Mouse (Mus musculus): ENCODE data around the gene Ccdc103. TPM values are rescaled to one million over a fixed set of nuclear protein-coding genes. Genes with fewer than 3 reads are reported as not detected.
A peak's percentile ranks its signal among the peaks of the same experiment; 100 is the strongest.

Ccdc103 gene
- 0.71 and 0.88 TPM in 2 replicates for polyA plus RNA-seq (2015; fragmentation: Nextera tagmentation; extraction: Ambion mirVana)

DNA sequence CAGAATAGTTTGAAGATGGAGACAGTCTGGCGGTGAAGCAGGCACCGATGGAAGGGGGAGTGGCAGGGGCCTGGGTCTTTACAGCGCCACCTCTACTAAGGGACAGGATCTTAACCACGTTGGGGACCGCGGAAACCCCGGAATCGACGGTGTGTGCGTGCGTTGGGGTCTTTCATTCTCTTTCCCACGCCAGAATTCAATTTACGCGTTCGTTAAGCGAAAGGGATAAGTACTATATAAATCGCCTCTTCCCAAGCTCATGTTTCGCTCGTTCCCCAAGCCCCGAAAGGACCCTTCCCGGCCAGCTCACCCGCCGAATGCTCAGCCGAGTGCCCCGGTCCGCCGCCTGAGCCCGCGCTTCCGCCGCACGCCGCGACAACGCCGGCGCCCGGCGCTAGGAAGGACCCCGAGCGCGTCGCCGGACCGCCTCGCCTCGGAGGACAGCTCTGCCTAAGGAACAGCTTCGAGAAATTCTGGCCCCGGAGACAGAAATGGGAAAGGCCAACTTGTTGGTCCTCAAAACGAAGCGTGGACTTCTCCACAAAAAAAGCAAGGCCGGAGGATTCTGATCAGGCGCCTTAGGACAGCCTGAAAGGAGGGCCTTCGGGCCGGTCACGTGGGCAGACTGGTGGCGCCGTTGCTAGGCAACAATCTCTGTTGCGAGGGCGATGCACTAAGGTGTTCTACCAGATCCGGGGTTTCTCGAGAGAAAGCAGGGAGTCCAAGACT is at the start of gene Ccdc103, which contains the start of gene Eftud2:
Ccdc103 (plus strand) TSS at position 620 of the 729 bp plus-strand sequence.
Eftud2 (minus strand) TSS at position 401 of the 729 bp plus-strand sequence.
- Histone ChIP-seq H3K4me3 (peak within 1 kb of the TSS; percentile 93), H3K27me3 (replicated peaks) (peaks cover 17% of the 10 kb centered on the region; the same call in 1 of the 2 replicates), H3K9ac (peak within 1 kb of the TSS; percentile 96), H3K9me3 (no peaks in the 10 kb centered on the region), H3K4me2 (peak within 1 kb of the TSS; percentile 93), H3K4me1 (peaks cover 37% of the 10 kb centered on the region), H3K27ac (replicated peaks) (peak within 1 kb of the TSS; percentile 82), H3K36me3 (peaks cover 21% of the 10 kb centered on the region)
- under 1% methylated on average over 62 of the region's 62 CpGs for WGBS
- peak; percentile 81 for ATAC-seq (ENCODE audit: extremely low read depth, insufficient number of reproducible peaks, low FRiP score, low TSS enrichment)

DNA sequence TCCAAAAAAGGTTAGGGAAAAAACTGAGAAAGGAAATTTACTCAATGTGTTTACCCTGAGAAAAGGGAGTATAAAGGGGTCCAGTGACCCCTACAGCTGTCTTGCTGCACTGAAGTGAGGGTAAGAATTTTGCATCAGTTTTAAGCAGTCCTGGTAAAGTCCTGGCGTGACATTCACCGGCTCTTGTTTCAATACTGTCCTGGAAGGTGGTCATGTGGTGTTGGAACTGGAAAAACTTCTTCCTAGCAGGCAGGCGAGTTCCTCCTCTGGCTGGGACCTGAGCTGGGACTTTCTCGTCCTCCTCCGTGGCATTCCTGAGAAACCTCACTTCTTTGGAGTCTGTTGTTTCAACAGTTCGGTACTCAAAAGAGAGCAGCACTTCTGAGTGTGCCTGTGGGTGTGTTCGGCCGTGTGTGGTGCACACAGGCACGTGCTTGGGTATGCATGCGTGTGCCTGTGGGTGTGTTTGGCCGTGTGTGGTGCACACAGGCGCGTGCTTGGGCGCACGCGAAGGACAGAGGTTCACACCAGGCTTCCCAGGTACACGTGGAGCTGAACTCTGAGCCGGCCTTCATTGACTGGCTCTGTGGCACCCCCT is 48.2 kb upstream of the Ccdc103 start:
- WGBS, result 64% methylated on average over 18 of the region's 18 CpGs
- H3K36me3 ChIP-seq, result peaks cover 15% of the 10 kb centered on the region
- H3K27ac ChIP-seq (replicated peaks), result no peak overlapping the region
- H3K9me3 ChIP-seq, result no peaks in the 10 kb centered on the region
- H3K27me3 ChIP-seq (replicated peaks), result no peaks in the 10 kb centered on the region
- H3K9ac ChIP-seq, result no peak overlapping the region
- peaks cover 9% of the 10 kb centered on the region; the same call in 1 of the 2 replicates for H3K4me1 ChIP-seq
- H3K4me2 ChIP-seq, result no peak overlapping the region
- ATAC-seq (ENCODE audit: extremely low read depth, insufficient number of reproducible peaks, low FRiP score, low TSS enrichment), result no peak
- H3K4me3 ChIP-seq, result no peak overlapping the region

DNA sequence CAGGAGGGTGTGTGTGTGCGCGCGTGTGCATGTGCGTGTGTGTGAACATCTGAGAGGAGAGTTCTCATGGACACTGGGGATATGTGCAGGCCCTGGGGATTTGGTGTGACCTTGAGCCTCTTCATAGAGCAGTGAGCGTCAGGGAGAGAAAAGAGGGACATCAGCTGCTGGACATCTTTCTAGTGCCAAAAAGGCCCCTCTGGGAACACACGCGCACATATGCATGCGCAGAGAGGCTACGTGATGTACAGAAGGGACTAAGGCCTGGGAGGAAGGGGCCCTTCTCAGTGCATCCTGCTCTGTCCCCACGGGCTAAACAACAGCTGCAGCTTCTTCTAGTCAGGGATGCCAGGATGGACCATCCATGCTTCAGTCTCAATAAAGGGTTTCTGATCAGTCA is 46.8 kb upstream of the Ccdc103 start:
- peaks cover 8% of the 10 kb centered on the region; the same call in 1 of the 2 replicates for H3K4me1 ChIP-seq
- no peaks in the 10 kb centered on the region for H3K27me3 ChIP-seq (replicated peaks)
- H3K4me3 ChIP-seq, result no peak overlapping the region
- peaks cover 29% of the 10 kb centered on the region for H3K36me3 ChIP-seq
- WGBS, result 90% methylated on average over 10 of the region's 10 CpGs
- H3K4me2 ChIP-seq, result no peak overlapping the region
- no peaks in the 10 kb centered on the region for H3K9me3 ChIP-seq
- H3K27ac ChIP-seq (replicated peaks), result no peak overlapping the region
- no peak for ATAC-seq (ENCODE audit: extremely low read depth, insufficient number of reproducible peaks, low FRiP score, low TSS enrichment)
- no peak overlapping the region for H3K9ac ChIP-seq

DNA sequence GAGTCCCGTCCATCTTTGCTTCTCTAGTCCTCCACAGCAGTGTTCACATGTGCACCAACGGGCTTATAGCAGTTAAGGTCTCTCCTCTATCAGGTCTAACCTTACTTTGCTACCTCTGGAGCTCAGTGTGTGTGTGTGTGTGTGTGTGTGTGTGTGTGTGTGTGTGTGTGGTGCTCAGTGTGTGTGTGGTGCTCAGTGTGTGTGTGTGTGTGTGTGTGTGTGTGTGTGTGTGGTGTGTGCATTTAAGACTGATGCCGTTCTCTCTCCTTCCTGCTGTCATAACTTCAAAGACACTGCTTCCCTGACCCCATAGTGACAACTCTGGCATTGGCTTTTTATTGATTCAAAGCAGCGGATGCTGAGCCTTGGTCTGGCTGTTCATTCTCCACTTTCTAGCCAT is 45.5 kb upstream of the Ccdc103 start, which contains the start of gene Higd1b:
Higd1b (plus strand) TSS at position 301 of the 400 bp plus-strand sequence.
- Histone ChIP-seq H3K27me3 (replicated peaks) (no peaks in the 10 kb centered on the region), H3K4me2 (no peak within 1 kb of the TSS), H3K27ac (replicated peaks) (no peak within 1 kb of the TSS), H3K4me3 (no peak within 1 kb of the TSS), H3K36me3 (peaks cover 43% of the 10 kb centered on the region), H3K9ac (no peak within 1 kb of the TSS), H3K9me3 (no peaks in the 10 kb centered on the region), H3K4me1 (peaks cover 8% of the 10 kb centered on the region; the same call in 1 of the 2 replicates)
- no peak for ATAC-seq (ENCODE audit: extremely low read depth, insufficient number of reproducible peaks, low FRiP score, low TSS enrichment)
- WGBS, result 84% methylated on average over 4 of the region's 4 CpGs

DNA sequence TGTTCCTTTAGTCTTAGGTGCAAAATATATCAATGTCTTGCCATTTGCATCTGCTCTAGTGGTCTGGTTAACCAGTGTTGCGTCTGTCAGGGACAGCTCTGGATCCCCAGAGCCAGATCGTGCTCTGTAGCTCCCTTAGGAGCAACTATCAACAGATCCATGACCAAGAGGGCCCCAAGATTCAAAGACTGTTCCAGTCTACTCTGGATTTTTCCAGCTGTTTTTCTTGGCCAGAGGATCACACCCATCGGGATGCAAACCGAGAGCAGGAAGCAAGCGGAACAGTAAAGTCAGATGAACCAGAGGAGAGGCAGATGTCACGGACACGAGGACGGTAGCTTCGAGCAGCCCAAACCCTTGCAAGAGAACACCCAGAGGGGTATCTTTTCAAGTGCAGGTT is 44.9 kb upstream of the Ccdc103 start:
- H3K27ac ChIP-seq (replicated peaks), result no peak overlapping the region
- no peaks in the 10 kb centered on the region for H3K9me3 ChIP-seq
- peaks cover 4% of the 10 kb centered on the region; the same call in 1 of the 2 replicates for H3K4me1 ChIP-seq
- H3K9ac ChIP-seq, result no peak overlapping the region
- H3K27me3 ChIP-seq (replicated peaks), result no peaks in the 10 kb centered on the region
- H3K4me2 ChIP-seq, result no peak overlapping the region
- ATAC-seq (ENCODE audit: extremely low read depth, insufficient number of reproducible peaks, low FRiP score, low TSS enrichment), result no peak
- H3K4me3 ChIP-seq, result no peak overlapping the region
- 78% methylated on average over 9 of the region's 9 CpGs for WGBS
- H3K36me3 ChIP-seq, result peaks cover 49% of the 10 kb centered on the region

DNA sequence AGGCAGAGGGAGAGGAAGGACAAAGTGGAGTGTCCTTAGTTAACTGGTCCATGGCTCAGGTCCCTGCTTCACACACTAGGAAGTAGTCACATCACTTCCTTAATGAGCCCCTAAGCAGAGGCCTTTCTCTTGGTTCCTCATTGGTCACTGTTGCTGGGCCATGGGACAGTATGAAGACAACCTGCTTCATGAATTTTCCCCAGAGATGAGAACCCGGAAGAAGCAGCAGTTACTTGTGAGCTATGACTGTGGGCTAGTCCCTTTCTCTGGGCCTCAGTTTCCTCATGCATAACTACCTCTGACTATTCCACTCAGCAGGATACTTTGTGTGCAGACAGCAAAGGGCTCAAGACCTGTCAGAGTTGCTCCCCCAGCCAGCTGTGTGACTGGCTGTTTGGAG is 43.6 kb upstream of the Ccdc103 start:
- WGBS, result 90% methylated on average over 1 of the region's 1 CpGs
- H3K27ac ChIP-seq (replicated peaks), result no peak overlapping the region
- H3K9ac ChIP-seq, result no peak overlapping the region

DNA sequence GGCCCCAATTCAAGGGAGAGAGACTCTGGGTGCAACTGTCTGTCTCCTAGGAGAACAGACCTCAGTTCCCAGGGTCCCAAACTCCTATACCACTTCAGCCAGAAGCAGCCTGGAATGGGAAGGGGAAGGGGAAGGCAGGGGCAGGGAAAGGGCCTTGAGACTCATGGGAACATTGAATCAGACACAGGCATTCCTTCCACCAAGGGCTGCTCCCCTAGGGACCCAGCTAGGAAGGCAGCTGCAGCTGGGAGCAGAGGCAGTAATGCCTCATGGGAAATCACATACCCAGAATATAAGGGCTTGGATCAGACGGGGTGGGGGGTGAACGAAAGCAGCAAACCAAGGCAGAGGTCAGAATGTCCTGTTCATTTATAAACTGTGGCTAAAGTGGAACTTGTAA is 42.9 kb upstream of the Ccdc103 start:
- Histone ChIP-seq H3K27ac (replicated peaks) (no peak overlapping the region), H3K36me3 (peaks cover 69% of the 10 kb centered on the region)
- no peak for ATAC-seq (ENCODE audit: extremely low read depth, insufficient number of reproducible peaks, low FRiP score, low TSS enrichment)

More for the DNA sequence above, 43.6 kb upstream of the Ccdc103 start:
- H3K4me3 ChIP-seq, result no peak overlapping the region
- peaks cover 61% of the 10 kb centered on the region for H3K36me3 ChIP-seq
- H3K4me2 ChIP-seq, result no peak overlapping the region
- H3K9me3 ChIP-seq, result no peaks in the 10 kb centered on the region
- ATAC-seq (ENCODE audit: extremely low read depth, insufficient number of reproducible peaks, low FRiP score, low TSS enrichment), result no peak
- H3K4me1 ChIP-seq, result no peaks in the 10 kb centered on the region
- no peaks in the 10 kb centered on the region for H3K27me3 ChIP-seq (replicated peaks)

DNA sequence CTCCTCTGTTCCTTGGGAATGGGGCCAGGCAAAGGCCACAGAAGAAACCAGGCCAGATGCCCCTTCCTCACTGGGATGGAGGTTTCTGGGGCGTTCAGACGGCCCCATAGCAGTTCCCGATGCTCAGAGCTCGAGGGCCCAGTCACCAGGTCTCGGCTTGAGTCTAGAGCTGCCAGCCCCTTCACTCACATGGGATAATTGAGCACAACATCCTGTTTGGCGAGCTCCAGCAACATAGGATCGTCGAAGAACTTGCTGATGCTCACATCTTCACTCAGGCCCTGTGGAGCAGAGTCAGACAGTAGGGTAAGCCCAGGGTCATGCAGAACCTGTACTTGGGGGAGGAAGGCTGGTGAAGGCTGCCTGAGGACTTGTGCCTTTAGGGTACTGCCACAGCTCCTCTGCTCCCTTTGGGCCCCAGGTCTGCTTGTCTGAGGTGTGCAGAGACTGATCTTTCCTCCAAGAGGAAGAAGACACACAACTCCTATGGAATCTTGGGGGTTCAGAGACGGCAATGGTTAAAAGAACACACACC is 42.3 kb upstream of the Ccdc103 start:
- peaks cover 74% of the 10 kb centered on the region for H3K36me3 ChIP-seq
- H3K9ac ChIP-seq, result no peak overlapping the region
- no peaks in the 10 kb centered on the region for H3K27me3 ChIP-seq (replicated peaks)
- no peak overlapping the region for H3K27ac ChIP-seq (replicated peaks)
- 86% methylated on average over 9 of the region's 9 CpGs for WGBS
- H3K4me2 ChIP-seq, result no peak overlapping the region
- ATAC-seq (ENCODE audit: extremely low read depth, insufficient number of reproducible peaks, low FRiP score, low TSS enrichment), result no peak
- no peak overlapping the region for H3K4me3 ChIP-seq
- H3K4me1 ChIP-seq, result no peaks in the 10 kb centered on the region
- H3K9me3 ChIP-seq, result no peaks in the 10 kb centered on the region

More for the DNA sequence above, 42.9 kb upstream of the Ccdc103 start:
- H3K4me2 ChIP-seq, result no peak overlapping the region
- no peaks in the 10 kb centered on the region for H3K9me3 ChIP-seq
- H3K4me1 ChIP-seq, result no peaks in the 10 kb centered on the region
- H3K4me3 ChIP-seq, result no peak overlapping the region
- H3K9ac ChIP-seq, result no peak overlapping the region
- 79% methylated on average over 2 of the region's 2 CpGs for WGBS
- no peaks in the 10 kb centered on the region for H3K27me3 ChIP-seq (replicated peaks)

DNA sequence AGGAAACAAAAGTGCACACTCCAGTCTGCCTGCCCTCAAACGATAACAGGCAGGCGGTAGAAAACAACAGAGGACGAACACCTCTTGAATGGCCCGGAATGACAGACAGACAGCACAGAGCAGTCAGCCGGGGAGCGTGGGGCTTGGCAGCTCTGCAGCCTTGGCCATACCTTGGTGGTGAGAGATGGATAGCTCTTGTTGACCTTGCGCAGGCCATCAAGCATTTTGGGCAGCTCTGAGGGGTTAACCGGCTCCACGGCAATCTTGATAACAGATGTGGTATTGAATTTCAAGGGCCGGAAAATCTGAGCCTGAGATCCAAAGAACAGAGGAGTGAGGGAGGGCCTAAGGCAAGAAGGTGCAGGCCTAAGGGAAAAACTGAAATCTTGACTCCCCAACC is 35.1 kb upstream of the Ccdc103 start:
- Histone ChIP-seq H3K4me3 (no peak overlapping the region), H3K27ac (replicated peaks) (no peak overlapping the region), H3K4me2 (no peak overlapping the region), H3K9ac (no peak overlapping the region), H3K27me3 (replicated peaks) (no peaks in the 10 kb centered on the region), H3K9me3 (no peaks in the 10 kb centered on the region), H3K36me3 (peaks cover 100% of the 10 kb centered on the region), H3K4me1 (no peaks in the 10 kb centered on the region)
- WGBS, result 76% methylated on average over 10 of the region's 10 CpGs
- ATAC-seq (ENCODE audit: extremely low read depth, insufficient number of reproducible peaks, low FRiP score, low TSS enrichment), result no peak

DNA sequence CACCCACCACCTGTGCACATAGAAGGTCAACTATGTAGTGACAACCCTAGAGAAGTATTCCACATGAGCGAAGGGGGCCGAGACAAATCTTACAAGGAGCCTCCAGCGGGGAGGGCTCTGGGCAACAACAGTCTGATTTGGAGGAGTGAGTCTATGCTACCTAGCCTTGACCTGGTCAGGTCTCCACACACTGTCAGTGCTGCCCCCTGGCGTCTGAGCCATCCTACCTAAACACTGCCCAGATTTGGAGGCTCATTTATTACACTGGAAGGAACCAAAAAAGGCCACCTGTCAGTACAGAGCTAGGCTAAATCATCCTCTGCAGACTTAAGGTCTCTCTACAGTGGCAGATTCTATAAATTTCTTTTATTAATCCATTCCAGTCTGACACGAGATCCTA is 29.1 kb upstream of the Ccdc103 start:
- ATAC-seq (ENCODE audit: extremely low read depth, insufficient number of reproducible peaks, low FRiP score, low TSS enrichment), result no peak
- peaks cover 97% of the 10 kb centered on the region for H3K36me3 ChIP-seq

DNA sequence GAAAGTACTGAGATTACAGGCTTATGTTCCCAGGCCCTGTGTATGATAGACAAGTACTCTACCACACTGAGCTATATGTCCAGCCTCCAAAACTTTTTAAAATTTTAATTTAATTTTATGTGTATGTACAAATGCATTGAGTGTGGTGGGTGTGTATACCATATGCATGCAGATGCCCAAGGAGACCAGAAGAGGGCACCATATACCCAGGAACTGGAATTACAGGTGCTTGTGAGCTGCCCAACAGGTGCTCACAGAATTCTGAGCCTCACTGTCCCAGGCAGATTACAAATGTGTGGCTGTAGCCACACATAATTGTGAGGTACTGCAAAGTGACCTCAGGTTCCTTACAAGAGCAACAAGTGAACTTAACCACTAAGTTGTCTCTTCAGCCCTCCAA is 27.2 kb upstream of the Ccdc103 start:
- ATAC-seq (ENCODE audit: extremely low read depth, insufficient number of reproducible peaks, low FRiP score, low TSS enrichment), result no peak
- peaks cover 97% of the 10 kb centered on the region for H3K36me3 ChIP-seq

More for the DNA sequence above, 29.1 kb upstream of the Ccdc103 start:
- Histone ChIP-seq H3K9ac (no peak overlapping the region), H3K27me3 (replicated peaks) (no peaks in the 10 kb centered on the region), H3K4me1 (no peaks in the 10 kb centered on the region), H3K4me3 (no peak overlapping the region), H3K27ac (replicated peaks) (no peak overlapping the region), H3K9me3 (no peaks in the 10 kb centered on the region), H3K4me2 (no peak overlapping the region)
- 70% methylated on average over 5 of the region's 5 CpGs for WGBS

More for the DNA sequence above, 27.2 kb upstream of the Ccdc103 start:
- no peak overlapping the region for H3K27ac ChIP-seq (replicated peaks)
- H3K4me1 ChIP-seq, result no peaks in the 10 kb centered on the region
- H3K9ac ChIP-seq, result no peak overlapping the region
- no peak overlapping the region for H3K4me2 ChIP-seq
- H3K9me3 ChIP-seq, result no peaks in the 10 kb centered on the region
- no peaks in the 10 kb centered on the region for H3K27me3 ChIP-seq (replicated peaks)
- no peak overlapping the region for H3K4me3 ChIP-seq
